Mouse (Mus musculus) cerebellum, postnatal 4 days (tissue): ENCODE measurements around the gene Prkn.
"Not testable (repeated sequence)": the region's sequence is repeated elsewhere in the genome, so short reads cannot be mapped to it uniquely, and the experiment has no call there.

Experiments used
- DNase-seq, 2 experiments: peaks; one replicate each; pipeline ENCODE4 v3.0.0; 2022; ENCODE audit warnings: low spot score in 2 of 2, mixed read lengths in 1 of 2

Prkn gene

DNA sequence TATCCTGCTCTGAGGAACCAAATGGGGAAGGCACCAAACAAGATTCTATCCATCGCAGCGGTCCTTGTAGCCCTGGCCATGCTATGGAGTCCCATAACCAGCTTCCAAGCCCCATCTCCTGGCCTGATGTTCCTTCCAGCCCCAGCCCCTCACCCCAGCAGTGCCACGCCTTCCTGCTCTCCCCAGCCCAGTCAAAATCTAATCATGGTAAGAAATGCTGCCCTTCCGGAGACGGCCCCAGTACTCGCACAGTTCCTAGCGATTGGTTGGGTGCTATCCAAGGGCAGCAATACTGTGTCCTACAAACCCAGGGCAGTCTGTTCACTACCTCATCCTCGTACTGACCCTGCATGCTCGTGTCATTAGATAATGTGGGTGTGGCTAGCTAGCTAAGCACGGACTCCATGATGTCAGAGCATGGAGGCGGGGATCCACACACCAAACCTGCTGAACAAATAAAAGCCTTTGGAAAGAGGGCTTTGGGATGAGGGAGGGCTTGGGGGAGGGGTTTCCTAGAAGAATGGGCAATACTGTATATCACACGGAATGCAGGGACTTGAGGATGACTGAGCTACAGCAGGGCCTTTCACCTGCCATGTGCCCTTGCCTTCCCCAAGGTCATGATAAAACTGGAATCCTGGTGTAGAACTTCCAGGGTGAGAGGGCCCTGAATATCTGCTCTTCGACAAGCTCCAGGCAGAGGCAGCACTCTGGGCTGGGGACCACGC is 1148.1 kb downstream of the Prkn start:
- DNase-seq = no peak

DNA sequence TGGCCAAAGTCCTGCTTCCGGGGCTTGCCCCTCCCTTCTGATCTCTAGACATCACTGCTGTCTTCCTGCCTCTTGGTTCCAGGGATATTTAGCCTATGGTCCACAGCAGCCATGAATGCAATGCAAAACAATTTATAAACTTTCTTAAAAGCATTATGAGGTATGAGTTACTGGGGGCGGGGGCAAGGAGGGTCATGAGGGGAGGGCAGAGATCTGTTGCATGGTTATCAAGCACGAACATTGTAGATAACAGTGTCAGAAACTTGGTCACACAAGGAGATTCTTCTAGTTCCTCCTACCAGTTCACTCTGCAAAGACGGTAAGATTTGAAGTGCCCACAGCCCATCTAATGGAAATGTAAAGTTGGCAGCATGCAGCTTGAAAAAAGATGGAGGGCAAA is 1149.1 kb downstream of the Prkn start:
- no peak for DNase-seq

DNA sequence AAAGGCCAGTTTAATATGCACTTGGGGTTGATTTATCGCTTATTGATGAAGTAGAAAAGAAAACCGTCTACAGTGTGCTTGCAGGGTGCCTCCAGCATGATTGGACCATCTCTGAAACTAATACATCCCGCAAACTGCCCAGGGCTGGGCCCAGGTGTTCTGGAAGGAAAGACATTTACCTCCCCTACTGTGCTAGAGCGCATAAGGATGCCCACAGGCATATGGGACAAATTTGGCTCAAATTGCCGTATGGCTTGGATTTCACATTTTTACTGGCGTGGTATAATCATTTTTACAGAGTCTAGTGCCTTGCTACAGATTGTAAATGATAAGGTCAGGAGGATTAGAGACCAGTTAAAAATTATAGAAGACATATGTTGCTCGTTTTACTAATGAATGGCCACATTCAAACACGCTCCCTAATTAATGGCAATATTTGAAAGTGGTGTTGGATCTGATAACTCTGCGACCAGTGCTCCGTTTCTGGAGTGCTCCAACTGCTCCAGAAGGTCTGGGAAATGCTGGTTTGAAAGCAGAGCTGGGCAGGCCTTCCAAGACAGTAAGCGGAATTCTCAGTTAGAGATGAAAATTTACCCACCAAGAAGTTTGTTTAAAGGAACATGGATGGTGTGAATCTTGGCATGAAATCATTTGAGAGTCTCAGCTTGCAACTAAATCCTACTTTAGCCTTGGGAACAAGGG is 1150.4 kb downstream of the Prkn start:
- DNase-seq = no peak

DNA sequence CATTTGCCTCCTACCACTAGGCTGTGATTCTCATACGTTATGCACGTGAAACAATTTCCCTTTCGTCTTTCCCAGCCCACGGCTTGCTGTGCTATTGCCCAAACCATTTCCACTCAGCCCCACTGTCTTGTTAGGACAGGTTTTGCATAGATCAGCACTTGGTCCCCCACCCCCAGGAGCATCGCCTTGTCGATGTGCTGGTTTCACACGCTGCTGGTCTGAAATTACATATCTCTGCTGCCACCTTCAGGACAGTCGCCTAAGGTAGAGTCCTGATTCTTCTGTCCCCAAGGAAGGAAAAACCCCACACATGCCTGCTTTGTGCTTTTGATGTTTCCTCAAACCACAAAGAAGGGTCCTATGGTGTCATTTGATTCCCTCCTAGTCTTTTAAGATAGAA is 1153.1 kb downstream of the Prkn start:
- peak in 1 of 2 experiments; percentile 72 for DNase-seq

DNA sequence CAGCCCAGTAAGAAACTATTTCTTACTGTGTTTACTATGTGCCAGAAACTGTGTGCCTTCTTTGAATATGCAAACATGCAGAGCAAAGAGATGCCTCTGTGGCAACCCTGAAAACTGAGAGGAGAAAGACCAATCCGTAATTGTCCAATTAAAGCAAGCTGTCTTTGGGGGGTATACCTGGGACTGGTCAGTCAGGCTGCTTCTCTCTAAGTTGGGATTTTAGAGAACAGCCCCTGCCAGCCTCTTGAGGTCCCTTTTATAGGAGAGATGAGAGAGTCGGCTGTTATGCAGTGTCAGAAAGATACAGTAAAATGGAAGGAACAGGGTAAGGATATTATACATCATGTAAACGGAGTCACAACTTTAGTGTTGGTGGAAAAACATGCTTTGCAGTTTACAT is 1154.1 kb downstream of the Prkn start:
- DNase-seq = no peak

- DNase-seq = not testable (repeated sequence)
Measured at GRCm38 (mm10) chr17:11994754-11995153, 1154.6 kb downstream of the Prkn start.

DNA sequence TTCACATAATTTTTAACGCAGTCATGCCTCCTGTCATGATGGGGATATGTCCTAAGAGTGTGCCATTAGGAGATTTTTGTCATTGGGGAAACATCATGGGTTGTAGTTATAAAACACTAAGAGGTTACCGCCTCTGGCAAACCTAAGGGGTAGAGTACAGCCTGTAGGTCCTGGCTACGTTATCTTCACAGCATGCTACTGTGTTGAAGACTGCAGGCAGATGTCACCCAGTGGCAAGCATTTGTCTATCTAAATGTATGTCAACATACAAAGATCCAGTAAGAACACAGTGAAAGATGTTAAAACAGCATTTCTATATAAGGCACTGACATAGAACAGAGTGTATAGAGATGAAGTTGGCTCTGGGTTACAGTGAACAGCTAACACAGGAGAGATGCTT is 1155.3 kb downstream of the Prkn start:
- DNase-seq = no peak

DNA sequence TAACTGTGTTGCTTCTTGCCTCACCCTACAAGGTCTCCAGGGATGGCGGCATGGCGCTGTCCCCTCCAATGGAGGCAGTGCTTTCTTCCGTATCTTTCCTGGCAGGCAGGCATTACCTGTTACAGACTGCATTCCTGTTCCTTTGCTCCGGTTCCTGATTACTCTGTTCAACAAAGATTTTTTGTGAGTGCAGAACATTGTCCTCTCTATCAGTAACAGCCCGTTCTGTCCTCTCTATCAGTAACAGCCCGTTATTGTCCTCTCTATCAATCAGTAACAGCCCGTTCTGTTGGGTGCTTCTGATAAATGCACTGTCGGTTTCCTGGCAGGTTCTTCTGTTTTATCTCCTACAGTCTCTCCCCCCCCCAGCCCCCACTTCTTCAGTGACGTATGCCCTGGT is 1156.1 kb downstream of the Prkn start:
- no peak for DNase-seq

- no peak for DNase-seq
Measured at GRCm38 (mm10) chr17:12000285-12000684, 1160.1 kb downstream of the Prkn start.

DNA sequence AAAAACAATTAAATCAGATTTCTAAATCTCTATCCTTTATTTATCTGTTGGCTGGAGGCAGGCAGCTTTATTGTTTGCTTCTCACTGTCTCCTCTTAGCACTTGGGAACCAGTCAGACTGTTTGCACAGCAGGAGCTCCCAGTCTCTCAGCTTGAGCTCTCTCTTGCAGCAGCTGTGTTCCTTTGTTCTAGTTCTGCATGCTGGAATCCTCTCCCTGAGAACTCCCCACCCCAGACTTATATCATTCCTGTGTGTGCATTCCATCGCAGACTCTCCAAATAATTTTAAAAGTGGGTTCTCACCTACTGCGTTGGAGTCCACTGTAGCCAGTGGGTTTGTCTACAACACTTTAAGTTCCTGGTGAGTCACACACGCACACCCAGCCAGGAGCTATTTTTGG is 1181.1 kb downstream of the Prkn start:
- DNase-seq = no peak

- DNase-seq = no peak
Measured at GRCm38 (mm10) chr17:12029362-12029761, 1189.2 kb downstream of the Prkn start.

GRCm38 (mm10) chr17:12029921-12030461 is 1189.8 kb downstream of the Prkn start:
- DNase-seq = no peak

GRCm38 (mm10) chr17:12030556-12031160 is 1190.5 kb downstream of the Prkn start:
- DNase-seq = no peak

DNA sequence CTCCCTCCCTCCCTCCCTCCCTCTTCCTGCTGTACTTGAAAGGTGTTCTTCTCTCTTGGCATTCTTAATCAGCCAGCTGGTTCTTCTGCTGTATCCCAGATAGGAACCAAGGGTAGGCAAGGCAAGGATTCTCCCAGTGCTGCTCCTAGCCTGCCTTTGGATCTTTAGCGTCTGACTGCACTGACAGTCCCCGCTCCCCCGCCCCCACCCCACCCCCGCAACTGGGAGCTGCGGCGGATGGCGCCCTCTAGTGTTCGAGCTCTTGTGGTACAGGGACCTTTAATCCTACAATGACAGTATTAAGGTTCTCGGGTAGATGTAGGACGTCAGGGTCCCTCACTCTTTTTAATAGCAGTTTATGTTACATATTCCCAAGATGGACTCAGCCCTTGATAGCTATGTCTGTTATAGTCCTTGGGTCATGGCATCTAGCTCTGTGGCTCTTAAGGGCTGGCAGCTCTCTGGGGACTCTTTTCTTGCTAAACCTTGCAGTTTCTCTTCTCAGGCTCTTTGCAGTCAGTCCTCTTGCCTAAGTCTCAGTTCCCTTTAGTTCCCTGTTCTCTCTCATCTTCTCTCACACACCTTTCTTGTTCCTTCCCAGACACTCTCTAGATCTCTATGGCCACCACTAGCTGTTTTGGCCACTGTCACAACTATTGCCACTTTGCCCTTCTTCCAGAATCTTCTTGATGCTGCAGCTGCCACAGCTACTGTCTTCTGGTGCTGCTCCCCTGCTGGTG is 1191.2 kb downstream of the Prkn start:
- DNase-seq = peak; percentile 73 to 82

GRCm38 (mm10) chr17:12032014-12032791 is 1192.0 kb downstream of the Prkn start:
- DNase-seq = peak in 1 of 2 experiments; percentile 16

DNA sequence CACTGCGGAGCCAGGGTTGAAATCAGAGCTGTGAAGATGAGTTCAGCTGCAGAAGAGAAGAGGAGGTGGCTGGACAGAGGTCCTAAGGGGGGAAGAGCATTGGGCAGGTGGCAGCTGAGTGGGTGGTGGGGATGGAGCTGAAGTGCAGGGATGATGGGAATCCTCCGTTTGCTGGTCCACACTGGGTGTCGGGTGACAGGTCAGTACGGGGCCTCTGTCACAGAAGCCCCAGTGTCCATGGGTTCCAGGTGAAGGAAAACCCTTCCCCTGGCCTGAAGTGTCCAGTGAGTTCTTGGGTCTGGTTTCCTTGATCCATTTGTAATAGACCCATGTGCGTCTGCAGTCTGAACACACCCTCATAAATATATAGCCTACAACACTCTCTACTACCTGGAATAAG is 1195.2 kb downstream of the Prkn start:
- DNase-seq = peak in 1 of 2 experiments; percentile 17

DNA sequence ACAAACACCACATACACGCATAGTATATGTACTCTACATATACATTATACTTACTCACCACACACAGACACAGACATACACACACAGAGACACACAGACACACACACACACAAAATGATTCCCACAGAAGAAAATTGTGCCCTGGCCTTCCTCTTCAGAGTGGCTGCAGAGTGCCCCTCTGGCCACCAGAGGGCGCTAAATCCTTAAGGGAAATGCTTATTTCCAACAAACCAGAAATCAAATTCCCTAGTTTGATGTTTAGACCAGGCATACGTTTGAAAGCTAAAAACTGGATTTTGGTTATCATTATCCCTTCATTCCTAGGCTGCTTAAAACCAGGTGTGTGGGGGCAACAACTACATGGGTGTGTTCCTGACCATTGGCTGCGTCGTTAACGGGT is 1196.0 kb downstream of the Prkn start:
- peak; percentile 51 to 78 for DNase-seq

GRCm38 (mm10) chr17:12037065-12037464 is 1196.9 kb downstream of the Prkn start:
- peak in 1 of 2 experiments; percentile 6 for DNase-seq

- DNase-seq = no peak
Measured at GRCm38 (mm10) chr17:12037574-12037973, 1197.4 kb downstream of the Prkn start.

GRCm38 (mm10) chr17:12038499-12038898 is 1198.3 kb downstream of the Prkn start:
- no peak for DNase-seq

- peak; percentile 84 to 91 for DNase-seq
Measured at GRCm38 (mm10) chr17:12039188-12039587, 1199.0 kb downstream of the Prkn start.
